Mouse (Mus musculus): ENCODE measurements around the gene Xxylt1. TPM values are rescaled to one million over a fixed set of nuclear protein-coding genes. Genes with fewer than 3 reads are reported as not detected.

The Xxylt1 gene
- total RNA-seq, 1 experiment, result 22.6 TPM

- no peaks in the 10 kb centered on the region; the same call in 1 of the 2 replicates for H3K36me3 ChIP-seq (ENCODE audit: control insufficient read depth, insufficient read depth, low read length, poor library complexity, severe bottlenecking)
- in situ Hi-C loops (cut with MboI; ENCODE audit: low sequenced_read_pairs in 2 of 2, unreplicated experiment in 2 of 2), result no loop called here
- DNase-seq (ENCODE audit: low read depth, low spot score), result no peak
- H3K9me3 ChIP-seq (ENCODE audit: control insufficient read depth, insufficient read depth, low read depth, low read length), result no peaks in the 10 kb centered on the region
- H3K4me3 ChIP-seq (ENCODE audit: insufficient read depth in 1 of 2, low read depth in 1 of 2, low read length in 2 of 2, poor library complexity in 1 of 2, severe bottlenecking in 1 of 2), result no peak overlapping the region
- no peak for TF ChIP-seq HCFC1 (IDR thresholded peaks at IDR 0.05; ENCODE audit: borderline replicate concordance, insufficient read depth, low read length)
- no peak for TF ChIP-seq ZC3H11A (IDR thresholded peaks at IDR 0.05; ENCODE audit: borderline replicate concordance, low read depth, low read length)
- no peak for TF ChIP-seq CHD2 (IDR thresholded peaks at IDR 0.05; ENCODE audit: low read depth, low read length)
- no peak for TF ChIP-seq MAFK (IDR thresholded peaks at IDR 0.05; ENCODE audit: insufficient read depth, low read depth, low read length)
- TF ChIP-seq ZNF384 (IDR thresholded peaks at IDR 0.05; ENCODE audit: low read depth, low read length), result no peak
- H3K4me1 ChIP-seq (ENCODE audit: control insufficient read depth in 2 of 2, insufficient read depth in 2 of 2, low read length in 2 of 2, poor library complexity in 1 of 2), result peaks cover 0 to 2% of the 10 kb centered on the region in 2 experiments; a peak in 1 of 4 replicates
- H3K9ac ChIP-seq (ENCODE audit: insufficient read depth, low read depth, low read length, poor library complexity, severe bottlenecking), result no peak overlapping the region
- H3K27ac ChIP-seq (ENCODE audit: insufficient read depth, low read depth, low read length, poor library complexity, severe bottlenecking), result no peak overlapping the region
These were observed 19.9 kb downstream of the Xxylt1 start for GRCm38 (mm10) chr16:31061246-31061880.

GRCm38 (mm10) chr16:31060714-31061113 lies 20.5 kb downstream of the Xxylt1 start:
- in situ Hi-C loops (cut with MboI; ENCODE audit: low sequenced_read_pairs in 2 of 2, unreplicated experiment in 2 of 2), result no loop called here
- DNase-seq (ENCODE audit: low read depth, low spot score), result no peak

DNA sequence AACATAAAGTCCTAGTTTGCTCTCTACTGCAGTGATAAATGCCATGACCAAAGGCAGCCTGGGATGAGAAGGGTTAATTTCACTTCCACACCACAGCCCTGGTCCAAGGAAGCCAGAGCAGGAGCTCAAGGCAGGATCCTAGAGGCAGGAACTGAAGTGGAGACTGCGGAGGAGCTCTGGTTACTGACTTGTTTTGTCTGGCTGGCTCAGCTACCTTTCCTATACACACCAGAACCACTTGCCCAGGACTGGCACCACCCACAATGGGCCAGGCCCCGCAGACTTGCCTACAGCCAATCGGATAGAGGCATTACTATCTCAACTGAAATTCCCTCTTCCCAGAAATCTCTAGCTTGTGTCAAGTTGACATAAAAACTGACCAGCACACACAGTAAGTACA lies 21.0 kb downstream of the Xxylt1 start:
- TF ChIP-seq CHD2 (IDR thresholded peaks at IDR 0.05; ENCODE audit: low read depth, low read length), result no peak
- no peak for TF ChIP-seq MAFK (IDR thresholded peaks at IDR 0.05; ENCODE audit: insufficient read depth, low read depth, low read length)
- no peak for TF ChIP-seq ZNF384 (IDR thresholded peaks at IDR 0.05; ENCODE audit: low read depth, low read length)
- no peak for TF ChIP-seq ZC3H11A (IDR thresholded peaks at IDR 0.05; ENCODE audit: borderline replicate concordance, low read depth, low read length)
- TF ChIP-seq HCFC1 (IDR thresholded peaks at IDR 0.05; ENCODE audit: borderline replicate concordance, insufficient read depth, low read length), result no peak
- DNase-seq (ENCODE audit: low read depth, low spot score), result no peak
- H3K27ac ChIP-seq (ENCODE audit: insufficient read depth, low read depth, low read length, poor library complexity, severe bottlenecking), result no peak overlapping the region
- no peak overlapping the region for H3K9ac ChIP-seq (ENCODE audit: insufficient read depth, low read depth, low read length, poor library complexity, severe bottlenecking)
- H3K4me1 ChIP-seq (ENCODE audit: control insufficient read depth in 2 of 2, insufficient read depth in 2 of 2, low read length in 2 of 2, poor library complexity in 1 of 2), result no peaks in the 10 kb centered on the region
- H3K36me3 ChIP-seq (ENCODE audit: control insufficient read depth, insufficient read depth, low read length, poor library complexity, severe bottlenecking), result no peaks in the 10 kb centered on the region; the same call in 1 of the 2 replicates
- no peaks in the 10 kb centered on the region for H3K9me3 ChIP-seq (ENCODE audit: control insufficient read depth, insufficient read depth, low read depth, low read length)
- no peak overlapping the region for H3K4me3 ChIP-seq (ENCODE audit: insufficient read depth in 1 of 2, low read depth in 1 of 2, low read length in 2 of 2, poor library complexity in 1 of 2, severe bottlenecking in 1 of 2)
- in situ Hi-C loops (cut with MboI; ENCODE audit: low sequenced_read_pairs in 2 of 2, unreplicated experiment in 2 of 2), result no loop called here

More at GRCm38 (mm10) chr16:31060714-31061113, 20.5 kb downstream of the Xxylt1 start:
- Histone ChIP-seq H3K36me3 (ENCODE audit: control insufficient read depth, insufficient read depth, low read length, poor library complexity, severe bottlenecking) (no peaks in the 10 kb centered on the region; the same call in 1 of the 2 replicates), H3K9me3 (ENCODE audit: control insufficient read depth, insufficient read depth, low read depth, low read length) (no peaks in the 10 kb centered on the region), H3K9ac (ENCODE audit: insufficient read depth, low read depth, low read length, poor library complexity, severe bottlenecking) (no peak overlapping the region), H3K27ac (ENCODE audit: insufficient read depth, low read depth, low read length, poor library complexity, severe bottlenecking) (no peak overlapping the region), H3K4me1 (ENCODE audit: control insufficient read depth in 2 of 2, insufficient read depth in 2 of 2, low read length in 2 of 2, poor library complexity in 1 of 2) (no peaks in the 10 kb centered on the region), H3K4me3 (ENCODE audit: insufficient read depth in 1 of 2, low read depth in 1 of 2, low read length in 2 of 2, poor library complexity in 1 of 2, severe bottlenecking in 1 of 2) (no peak overlapping the region)
- no peak for TF ChIP-seq ZNF384 (IDR thresholded peaks at IDR 0.05; ENCODE audit: low read depth, low read length)
- no peak for TF ChIP-seq MAFK (IDR thresholded peaks at IDR 0.05; ENCODE audit: insufficient read depth, low read depth, low read length)
- TF ChIP-seq ZC3H11A (IDR thresholded peaks at IDR 0.05; ENCODE audit: borderline replicate concordance, low read depth, low read length), result no peak
- TF ChIP-seq CHD2 (IDR thresholded peaks at IDR 0.05; ENCODE audit: low read depth, low read length), result no peak
- no peak for TF ChIP-seq HCFC1 (IDR thresholded peaks at IDR 0.05; ENCODE audit: borderline replicate concordance, insufficient read depth, low read length)

- Histone ChIP-seq H3K4me1 (ENCODE audit: control insufficient read depth in 2 of 2, insufficient read depth in 2 of 2, low read length in 2 of 2, poor library complexity in 1 of 2) (no peaks in the 10 kb centered on the region), H3K36me3 (ENCODE audit: control insufficient read depth, insufficient read depth, low read length, poor library complexity, severe bottlenecking) (no peaks in the 10 kb centered on the region; the same call in 1 of the 2 replicates), H3K9me3 (ENCODE audit: control insufficient read depth, insufficient read depth, low read depth, low read length) (no peaks in the 10 kb centered on the region), H3K27ac (ENCODE audit: insufficient read depth, low read depth, low read length, poor library complexity, severe bottlenecking) (no peak overlapping the region), H3K9ac (ENCODE audit: insufficient read depth, low read depth, low read length, poor library complexity, severe bottlenecking) (no peak overlapping the region), H3K4me3 (ENCODE audit: insufficient read depth in 1 of 2, low read depth in 1 of 2, low read length in 2 of 2, poor library complexity in 1 of 2, severe bottlenecking in 1 of 2) (no peak overlapping the region)
- DNase-seq (ENCODE audit: low read depth, low spot score), result no peak
- no peak for TF ChIP-seq ZNF384 (IDR thresholded peaks at IDR 0.05; ENCODE audit: low read depth, low read length)
- no peak for TF ChIP-seq MAFK (IDR thresholded peaks at IDR 0.05; ENCODE audit: insufficient read depth, low read depth, low read length)
- TF ChIP-seq ZC3H11A (IDR thresholded peaks at IDR 0.05; ENCODE audit: borderline replicate concordance, low read depth, low read length), result no peak
- no peak for TF ChIP-seq CHD2 (IDR thresholded peaks at IDR 0.05; ENCODE audit: low read depth, low read length)
- no peak for TF ChIP-seq HCFC1 (IDR thresholded peaks at IDR 0.05; ENCODE audit: borderline replicate concordance, insufficient read depth, low read length)
- in situ Hi-C loops (cut with MboI; ENCODE audit: low sequenced_read_pairs in 2 of 2, unreplicated experiment in 2 of 2), result no loop called here
These were observed 21.5 kb downstream of the Xxylt1 start for GRCm38 (mm10) chr16:31059730-31060129.
